Mouse (Mus musculus): ENCODE results near the gene Daglb.
"Not testable (repeated sequence)": the region's sequence is repeated elsewhere in the genome, so short reads cannot be mapped to it uniquely, and the experiment has no call there.

Gene Daglb

DNA sequence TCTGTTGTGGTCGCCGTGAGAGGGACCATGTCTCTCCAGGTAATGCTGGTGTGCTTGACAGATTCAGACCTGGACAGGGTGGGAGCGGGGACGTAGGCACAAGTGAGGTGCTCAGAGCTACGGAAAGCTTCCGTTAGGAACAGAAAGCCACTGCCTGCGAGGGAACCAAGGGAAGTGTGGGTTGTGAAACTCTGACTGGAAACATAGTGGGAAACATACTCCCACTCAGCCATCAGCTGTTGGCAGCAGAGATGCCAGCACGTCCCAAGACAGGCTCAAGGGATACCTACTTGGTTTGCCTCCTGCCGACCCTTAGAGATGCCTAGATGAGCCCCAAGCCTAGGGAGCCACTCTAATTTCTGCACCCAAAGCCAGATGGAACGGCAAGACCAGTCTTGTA, 22.8 kb downstream of the Daglb start:
- DNase-seq (ENCODE audit: low read depth, low spot score), result no peak

DNA sequence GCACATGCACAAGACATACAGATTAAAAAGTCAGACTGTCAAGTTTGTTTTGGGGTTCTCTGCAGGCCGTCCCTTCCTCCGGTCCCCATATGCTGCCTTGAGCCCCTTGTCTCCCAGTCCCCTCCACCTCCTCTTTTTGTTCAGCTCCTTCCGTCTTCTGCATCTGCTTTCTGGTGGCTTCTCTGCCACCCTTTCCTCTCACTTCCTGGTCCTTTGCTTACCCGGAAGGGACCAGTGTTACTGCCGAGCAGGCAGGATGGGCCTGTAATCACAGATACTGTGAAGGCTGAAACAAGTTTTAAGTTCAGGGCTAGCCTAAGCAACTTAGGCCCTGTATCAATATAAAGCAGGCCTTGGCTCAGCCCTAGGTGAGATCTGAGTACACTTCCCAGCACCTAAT, 23.6 kb downstream of the Daglb start:
- DNase-seq (ENCODE audit: low read depth, low spot score), result no peak

DNA sequence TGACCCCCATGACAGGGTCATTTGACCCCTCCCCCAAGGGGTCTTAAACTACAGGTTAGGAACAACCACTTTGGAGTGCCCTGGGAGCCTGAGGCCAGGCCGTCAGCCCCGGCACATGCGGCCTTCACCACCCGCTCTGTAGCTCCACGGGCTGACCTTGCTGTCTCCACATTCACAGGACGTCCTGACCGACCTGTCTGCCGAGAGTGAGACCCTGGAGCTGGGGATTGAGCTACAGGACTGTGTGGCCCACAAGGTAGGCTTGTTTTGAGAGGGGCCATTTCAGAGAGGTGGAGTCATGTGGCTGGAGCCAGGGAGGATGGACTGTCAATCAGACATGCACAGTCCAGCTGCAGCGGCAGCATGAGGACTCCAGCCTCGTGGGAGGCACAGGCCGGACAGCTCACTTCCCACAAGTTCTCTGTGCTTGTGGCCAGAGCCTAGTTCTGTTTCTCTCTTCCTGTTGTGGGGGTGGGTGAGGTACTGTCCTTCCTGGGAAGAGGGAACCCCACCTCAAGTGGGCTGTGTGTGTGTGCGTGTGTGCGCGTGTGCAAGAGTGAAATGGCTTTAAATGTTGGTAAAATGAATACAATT, 25.5 kb downstream of the Daglb start:
- DNase-seq (ENCODE audit: low read depth, low spot score), result no peak

DNA sequence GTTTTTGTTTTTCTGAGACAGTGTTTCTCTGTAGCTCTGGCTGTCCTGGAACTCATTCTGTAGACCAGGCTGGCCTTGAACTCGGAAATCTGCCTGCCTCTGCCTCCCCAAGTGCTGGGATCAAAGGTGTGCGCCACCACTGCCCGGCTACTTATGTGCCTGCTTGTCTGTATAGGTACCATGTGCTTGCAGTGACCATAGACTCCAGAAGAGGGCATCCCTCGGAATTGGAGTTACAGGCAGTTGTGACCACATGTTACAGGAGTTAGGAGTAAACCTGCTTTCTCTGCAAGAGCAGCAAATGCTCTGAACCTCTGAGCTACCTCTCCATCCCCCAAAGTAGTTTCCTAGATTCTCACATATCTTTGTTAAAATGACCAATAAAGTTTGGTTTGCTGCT, 27.4 kb downstream of the Daglb start:
- DNase-seq (ENCODE audit: low read depth, low spot score), result no peak

DNA sequence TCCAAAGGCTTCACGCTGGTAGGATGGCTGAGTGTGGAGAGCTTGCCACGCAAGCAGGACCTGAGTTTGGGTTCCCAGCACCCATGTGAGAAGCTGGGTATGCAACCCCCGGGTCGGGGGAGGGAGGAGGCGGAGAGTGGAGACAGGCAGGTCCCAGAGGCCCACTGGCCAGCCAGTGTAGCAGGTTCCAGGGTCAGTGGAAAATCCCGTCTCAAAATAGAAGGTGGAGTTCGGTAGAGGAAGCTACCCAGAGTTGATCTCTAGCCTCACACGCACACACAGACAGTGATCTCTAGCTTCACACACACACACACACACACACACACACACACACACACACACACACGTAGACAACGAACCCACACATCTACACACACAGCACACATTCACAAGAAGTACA, 28.8 kb downstream of the Daglb start:
- no peak for DNase-seq (ENCODE audit: low read depth, low spot score)

- no peak for DNase-seq (ENCODE audit: low read depth, low spot score)
These were observed 31.3 kb downstream of the Daglb start for GRCm38 (mm10) chr5:143495708-143496107.

DNA sequence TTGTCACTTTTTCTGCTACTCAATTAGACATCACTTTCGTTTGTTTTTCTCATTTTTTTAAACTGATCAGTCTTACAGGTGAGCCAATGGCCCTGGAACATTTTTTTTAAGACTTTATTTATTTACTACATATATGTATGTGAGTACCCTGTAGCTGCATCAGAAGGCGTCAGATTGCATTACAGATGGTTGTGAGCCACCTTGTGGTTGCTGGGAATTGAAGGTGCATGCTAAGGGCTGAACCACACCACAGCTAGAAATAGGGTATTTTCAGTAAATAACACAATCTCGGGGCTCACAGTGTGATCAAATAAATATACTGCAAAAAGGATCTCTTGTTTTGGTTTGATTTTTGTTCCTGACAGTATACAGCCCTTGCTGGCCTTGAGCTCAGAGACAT, 33.1 kb downstream of the Daglb start:
- DNase-seq (ENCODE audit: low read depth, low spot score), result no peak

DNA sequence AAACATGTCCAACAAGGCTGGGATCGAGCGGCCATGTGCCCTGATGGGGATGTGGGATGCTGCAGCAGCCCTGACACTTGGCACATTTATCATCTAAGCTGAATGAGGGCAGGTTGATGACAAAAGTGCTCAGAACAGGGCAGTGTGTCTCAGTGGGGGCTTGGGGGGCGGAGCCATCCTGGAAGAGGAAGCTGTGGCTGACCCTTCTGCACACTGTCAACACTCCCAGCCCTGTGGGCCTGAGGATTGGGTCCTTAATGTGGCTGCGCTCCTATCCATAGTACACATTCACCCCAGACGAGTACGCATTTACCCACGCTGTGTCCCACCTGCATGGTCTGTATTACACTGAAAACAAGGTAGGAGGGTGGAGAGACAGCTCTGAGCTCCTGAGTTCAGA, 34.8 kb downstream of the Daglb start:
- no peak for DNase-seq (ENCODE audit: low read depth, low spot score)

GRCm38 (mm10) chr5:143499686-143500085, 35.3 kb downstream of the Daglb start:
- DNase-seq (ENCODE audit: low read depth, low spot score), result no peak

DNA sequence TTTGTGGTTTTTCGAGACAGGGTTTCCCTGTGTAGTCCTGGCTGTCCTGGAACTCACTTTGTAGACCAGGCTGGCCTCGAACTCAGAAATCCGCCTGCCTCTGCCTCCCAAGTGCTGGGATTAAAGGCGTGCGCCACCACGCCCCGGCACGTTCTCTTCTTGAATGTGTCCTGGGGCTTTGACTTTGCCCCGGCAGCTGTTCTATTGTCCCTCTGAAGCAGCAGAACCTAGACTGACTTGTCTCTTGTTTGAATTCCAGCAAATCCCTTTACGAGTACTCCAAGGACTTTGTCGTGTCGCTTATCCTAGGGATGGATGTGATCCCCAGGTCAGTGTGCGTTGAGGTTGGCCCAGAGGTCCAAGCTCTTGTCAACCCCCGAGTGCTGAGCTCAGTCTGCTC, 36.3 kb downstream of the Daglb start:
- not testable (repeated sequence) for DNase-seq (ENCODE audit: low read depth, low spot score)

- no peak for DNase-seq (ENCODE audit: low read depth, low spot score)
These were observed 36.8 kb downstream of the Daglb start for GRCm38 (mm10) chr5:143501140-143501539.

- no peak for DNase-seq (ENCODE audit: low read depth, low spot score)
These were observed 37.3 kb downstream of the Daglb start for GRCm38 (mm10) chr5:143501649-143502048.

DNA sequence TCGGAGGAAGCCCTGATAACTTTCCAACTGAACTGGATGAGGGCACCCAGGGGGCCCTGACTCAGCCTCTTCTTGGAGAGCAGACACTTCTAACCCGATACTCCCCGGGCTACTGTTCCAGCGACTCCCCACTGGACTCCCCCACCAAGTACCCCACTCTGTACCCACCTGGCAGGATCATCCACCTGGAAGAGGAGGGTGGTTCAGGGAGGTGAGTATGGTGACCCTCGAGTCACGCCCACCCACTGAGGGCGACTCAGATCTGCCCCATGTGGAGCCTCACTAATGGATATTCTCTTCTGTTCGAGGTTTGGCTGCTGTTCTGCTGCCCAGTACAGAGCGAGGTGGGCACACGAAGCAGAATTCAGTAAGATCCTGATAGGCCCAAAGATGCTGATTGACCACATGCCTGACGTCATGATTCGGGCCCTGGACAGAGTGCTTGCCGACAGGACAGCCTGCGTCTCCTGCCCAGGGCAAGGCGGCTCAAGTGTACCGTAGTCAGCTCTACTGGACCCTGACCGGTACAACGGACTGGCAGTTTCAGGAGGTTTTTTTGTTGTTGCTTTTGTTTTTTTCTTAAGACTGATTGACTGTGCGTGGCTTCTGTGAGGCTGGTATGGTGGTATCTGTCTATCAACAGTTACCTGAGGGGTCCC, 38.6 kb downstream of the Daglb start:
- no peak for DNase-seq (ENCODE audit: low read depth, low spot score)

GRCm38 (mm10) chr5:143503740-143504139, 39.4 kb downstream of the Daglb start:
- DNase-seq (ENCODE audit: low read depth, low spot score), result no peak

GRCm38 (mm10) chr5:143504453-143504852, 40.1 kb downstream of the Daglb start:
- peak; percentile 56 for DNase-seq (ENCODE audit: low read depth, low spot score)

DNA sequence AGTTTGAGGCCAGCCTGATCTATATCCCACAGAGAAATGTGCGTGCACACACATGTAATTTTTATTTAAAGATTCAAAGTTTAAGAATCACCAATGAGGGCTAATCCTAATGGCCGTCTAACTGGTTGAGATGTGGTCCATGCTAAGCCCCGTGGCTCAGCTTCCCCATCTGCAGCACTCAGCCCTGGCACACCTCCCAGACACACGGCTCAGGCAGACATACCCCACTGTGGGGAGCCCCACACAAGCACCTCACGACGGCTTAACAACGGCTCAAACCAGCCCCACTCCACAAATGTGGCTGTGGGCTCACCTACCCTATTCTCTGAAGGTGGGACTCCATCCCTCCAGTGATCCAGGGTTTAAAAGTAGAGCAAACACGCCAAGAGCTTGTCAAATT, 40.7 kb downstream of the Daglb start:
- no peak for DNase-seq (ENCODE audit: low read depth, low spot score)

GRCm38 (mm10) chr5:143505545-143505944, 41.2 kb downstream of the Daglb start:
- DNase-seq (ENCODE audit: low read depth, low spot score), result no peak

DNA sequence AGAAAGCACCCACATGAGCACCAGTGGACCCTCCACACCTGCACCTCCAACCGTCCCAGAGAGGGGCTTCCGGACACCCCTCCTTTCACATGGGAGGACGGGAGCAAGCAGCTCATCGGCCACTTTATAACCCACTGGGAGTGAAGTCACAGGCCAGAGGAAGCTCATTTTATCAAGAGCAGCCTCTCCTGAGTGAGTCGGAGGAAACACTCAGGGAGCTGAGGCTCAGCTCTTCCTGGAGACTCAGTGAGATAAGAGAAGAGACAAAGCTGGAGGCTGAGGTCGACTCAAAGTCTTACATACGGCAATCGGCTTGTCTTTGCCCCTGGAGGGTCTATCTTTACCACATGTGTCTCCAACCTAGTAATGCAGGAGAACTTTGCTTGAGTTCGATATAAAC, 44.9 kb downstream of the Daglb start:
- DNase-seq (ENCODE audit: low read depth, low spot score), result no peak

- DNase-seq (ENCODE audit: low read depth, low spot score), result no peak
These were observed 45.4 kb downstream of the Daglb start for GRCm38 (mm10) chr5:143509737-143510136.

- no peak for DNase-seq (ENCODE audit: low read depth, low spot score)
These were observed 47.2 kb downstream of the Daglb start for GRCm38 (mm10) chr5:143511577-143511976.

GRCm38 (mm10) chr5:143512305-143512704, 47.9 kb downstream of the Daglb start:
- DNase-seq (ENCODE audit: low read depth, low spot score), result no peak

GRCm38 (mm10) chr5:143514878-143515277, 50.5 kb downstream of the Daglb start:
- DNase-seq (ENCODE audit: low read depth, low spot score), result no peak

DNA sequence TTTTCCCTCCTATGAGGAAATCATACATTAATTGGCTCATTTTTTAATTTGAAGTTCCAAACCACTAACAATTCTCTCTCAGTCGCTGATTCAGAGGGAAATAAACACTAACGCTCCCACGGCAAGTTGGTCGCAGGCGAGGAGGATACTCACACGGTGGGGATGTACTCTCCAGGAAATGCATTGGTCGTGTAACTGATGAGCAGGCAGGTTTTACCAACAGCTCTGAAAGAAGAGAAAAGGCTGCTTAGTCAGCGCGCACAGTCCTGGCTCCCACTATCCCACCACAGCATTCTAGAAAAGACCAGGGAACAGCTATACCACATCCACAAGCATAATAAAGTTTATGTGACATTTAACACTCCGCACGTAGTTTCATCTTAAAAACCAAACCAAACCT, 52.6 kb downstream of the Daglb start:
- no peak for DNase-seq (ENCODE audit: low read depth, low spot score)

GRCm38 (mm10) chr5:143517436-143517835, 53.1 kb downstream of the Daglb start:
- DNase-seq (ENCODE audit: low read depth, low spot score), result no peak

All from CD4-positive helper T cell, adult 2 months (primary cell).